Mouse (Mus musculus) gonadal fat pad, adult 2 months (tissue): Measurements from ENCODE around the gene Slc23a4. TPM values are rescaled to one million over a fixed set of nuclear protein-coding genes. Genes with fewer than 3 reads are reported as not detected.
A peak's percentile ranks its signal among the peaks of the same experiment; 100 is the strongest.

Source experiments
- DNase-seq: peaks from one replicate; pipeline ENCODE4 v3.0.0-alpha.2; 2012; ENCODE audit warnings: low read depth
- polyA plus RNA-seq: library from polyadenylated mRNA; depleted of rRNA; stranded (reverse); fragments of >200 nt; gene quantifications from 2 replicates; pipeline ENCODE4 v1.2.3, GENCODE M21; 2012; rRNA removed

Gene Slc23a4
- polyA plus RNA-seq, 1 experiment, result 7.9 TPM

- DNase-seq, result no peak
Measured at GRCm38 (mm10) chr6:34913341-34914040, 74.7 kb downstream of the Slc23a4 start.

- DNase-seq, result no peak
Measured at GRCm38 (mm10) chr6:34910371-34911219, 77.6 kb downstream of the Slc23a4 start, which contains the start of gene Wdr91. Gene Wdr91 (minus strand): TSS chr6:34910876.

GRCm38 (mm10) chr6:34909631-34910345, 78.4 kb downstream of the Slc23a4 start:
- peak; percentile 47 for DNase-seq

- no peak for DNase-seq
Measured at GRCm38 (mm10) chr6:34907696-34908260, 80.4 kb downstream of the Slc23a4 start.

- DNase-seq, result no peak
Measured at GRCm38 (mm10) chr6:34907121-34907614, 81.0 kb downstream of the Slc23a4 start.

GRCm38 (mm10) chr6:34906661-34907060, 81.5 kb downstream of the Slc23a4 start:
- no peak for DNase-seq

GRCm38 (mm10) chr6:34906125-34906524, 82.1 kb downstream of the Slc23a4 start:
- DNase-seq, result no peak

- DNase-seq, result no peak
Measured at GRCm38 (mm10) chr6:34904361-34904760, 83.8 kb downstream of the Slc23a4 start.

- no peak for DNase-seq
Measured at GRCm38 (mm10) chr6:34903851-34904250, 84.4 kb downstream of the Slc23a4 start.

- no peak for DNase-seq
Measured at GRCm38 (mm10) chr6:34903441-34903840, 84.8 kb downstream of the Slc23a4 start.

GRCm38 (mm10) chr6:34902578-34902977, 85.6 kb downstream of the Slc23a4 start:
- DNase-seq, result no peak

- no peak for DNase-seq
Measured at GRCm38 (mm10) chr6:34901911-34902444, 86.2 kb downstream of the Slc23a4 start.

GRCm38 (mm10) chr6:34900990-34901389, 87.2 kb downstream of the Slc23a4 start:
- DNase-seq, result no peak

- no peak for DNase-seq
Measured at GRCm38 (mm10) chr6:34899127-34899526, 89.1 kb downstream of the Slc23a4 start.

- no peak for DNase-seq
Measured at GRCm38 (mm10) chr6:34896168-34896780, 91.9 kb downstream of the Slc23a4 start.

- no peak for DNase-seq
Measured at GRCm38 (mm10) chr6:34895569-34895968, 92.6 kb downstream of the Slc23a4 start.

Other genes starting within 250 kb of the Slc23a4 start
- 9.4 and 10.1 TPM in 2 replicates for gene Agbl3, start 208.0 kb downstream of the Slc23a4 start, polyA plus RNA-seq
- 23.2 and 31.4 TPM in 2 replicates for gene Tmem140, start 125.3 kb downstream of the Slc23a4 start, polyA plus RNA-seq
- 6.5 and 6.7 TPM in 2 replicates for gene Cyren, start 110.3 kb downstream of the Slc23a4 start, polyA plus RNA-seq
- 16.4 and 16.9 TPM in 2 replicates for gene Wdr91, start 77.5 kb downstream of the Slc23a4 start, polyA plus RNA-seq
- not detected in 2 replicates for gene Stra8, start 68.2 kb downstream of the Slc23a4 start, polyA plus RNA-seq
- 9.8 TPM in 2 replicates for gene Cnot4, start 145.3 kb upstream of the Slc23a4 start, polyA plus RNA-seq
- gene Nup205, start 189.0 kb upstream of the Slc23a4 start, polyA plus RNA-seq, result 16.5 and 21.3 TPM in 2 replicates